Mouse (Mus musculus) heart, postnatal 10 days (tissue): ENCODE data around the gene Pcgf1. TPM values are rescaled to one million over a fixed set of nuclear protein-coding genes. Genes with fewer than 3 reads are reported as not detected.
A peak's percentile ranks its signal among the peaks of the same experiment; 100 is the strongest.

Experiments
- DNase-seq, 2 experiments: peaks; one replicate each; pipeline ENCODE4 v3.0.0; 2021
- intact Hi-C: fragments of 180-260 bp; cut with DNase I; formaldehyde crosslinking; loops from one replicate; pipeline ENCODE4 v1.15.1; 2025
- total RNA-seq, 2 experiments: library from RNA; stranded (reverse); gene quantifications; 2 replicates each; pipeline ENCODE4 v1.2.3; 2021

Gene Pcgf1
- total RNA-seq, 2 experiments from 2014 or later = 6.9 to 8.7 TPM

- no peak for DNase-seq
- intact Hi-C loops = no loop called here
Observed at GRCm38 (mm10) chr6:83098411-83098810, 20.7 kb downstream of the Pcgf1 start.

GRCm38 (mm10) chr6:83101316-83101687 is 23.6 kb downstream of the Pcgf1 start, which contains the start of the genes Ccdc142 and Gm42688:
Gene Ccdc142 (plus strand): TSS chr6:83101601.
Gene Gm42688 (plus strand): TSS chr6:83101617.
- intact Hi-C loops = loop anchor here (1.0 to 2.0 kb wide), 2 partner anchors 47 to 105 kb away; partner anchors contain the start of genes Aup1 and Htra2
- DNase-seq = peak; percentile 93 to 94

- intact Hi-C loops = loop anchor here (1.0 to 2.0 kb wide), 2 partner anchors 47 to 106 kb away; partner anchors contain the start of genes Aup1 and Htra2
- DNase-seq = peak; percentile 75 to 78
Observed at GRCm38 (mm10) chr6:83101688-83102556, 24.3 kb downstream of the Pcgf1 start.

- intact Hi-C loops = no loop called here
- DNase-seq = no peak
Observed at GRCm38 (mm10) chr6:83103130-83103650, 25.5 kb downstream of the Pcgf1 start.

- no peak for DNase-seq
- intact Hi-C loops = no loop called here
Observed at GRCm38 (mm10) chr6:83104158-83104557, 26.5 kb downstream of the Pcgf1 start.

- DNase-seq = peak; percentile 73 to 90
- intact Hi-C loops = no loop called here
Observed at GRCm38 (mm10) chr6:83107566-83108400, 30.1 kb downstream of the Pcgf1 start.

- intact Hi-C loops = no loop called here
- DNase-seq = peak; percentile 87 to 91
Observed at GRCm38 (mm10) chr6:83108762-83109668, 31.3 kb downstream of the Pcgf1 start, which contains the start of gene Mrpl53. Gene Mrpl53 (plus strand): TSS chr6:83109040.

- intact Hi-C loops = no loop called here
Observed at GRCm38 (mm10) chr6:83111510-83112136, 34.0 kb downstream of the Pcgf1 start.

GRCm38 (mm10) chr6:83115011-83115671 is 37.5 kb downstream of the Pcgf1 start, which contains the start of gene Mogs:
Gene Mogs (plus strand): TSS chr6:83115496.
- intact Hi-C loops = no loop called here
- DNase-seq = peak; percentile 96 to 97

More at GRCm38 (mm10) chr6:83111510-83112136, 34.0 kb downstream of the Pcgf1 start:
- DNase-seq = no peak

- intact Hi-C loops = loop anchor here (2.0 kb wide), 1 partner anchor 43 kb away; no protein-coding TSS in a partner anchor
- DNase-seq = peak in 1 of 2 experiments; percentile 41
Observed at GRCm38 (mm10) chr6:83115682-83116372, 38.2 kb downstream of the Pcgf1 start.

GRCm38 (mm10) chr6:83116373-83117164 is 38.9 kb downstream of the Pcgf1 start:
- intact Hi-C loops = loop anchor here (2.0 kb wide), 1 partner anchor 42 kb away; no protein-coding TSS in a partner anchor
- DNase-seq = no peak

- intact Hi-C loops = loop anchor here (2.0 kb wide), 1 partner anchor 42 kb away; no protein-coding TSS in a partner anchor
- DNase-seq = no peak
Observed at GRCm38 (mm10) chr6:83117165-83117438, 39.4 kb downstream of the Pcgf1 start.

- DNase-seq = no peak
- intact Hi-C loops = loop anchor here (2.0 kb wide), 1 partner anchor 41 kb away; no protein-coding TSS in a partner anchor
Observed at GRCm38 (mm10) chr6:83117616-83118015, 39.9 kb downstream of the Pcgf1 start.

GRCm38 (mm10) chr6:83118369-83118768 is 40.7 kb downstream of the Pcgf1 start:
- DNase-seq = no peak
- intact Hi-C loops = no loop called here

GRCm38 (mm10) chr6:83118825-83119733 is 41.4 kb downstream of the Pcgf1 start:
- intact Hi-C loops = no loop called here

GRCm38 (mm10) chr6:83119734-83120051 is 42.0 kb downstream of the Pcgf1 start:
- DNase-seq = no peak
- intact Hi-C loops = loop anchor here (5.0 kb wide), 1 partner anchor 148 kb away; no protein-coding TSS in a partner anchor

More at GRCm38 (mm10) chr6:83118825-83119733, 41.4 kb downstream of the Pcgf1 start:
- no peak for DNase-seq
